Mouse (Mus musculus) cerebellum, postnatal 25 days (tissue): ENCODE measurements around the gene Gm13287.
"Not testable (repeated sequence)": the region's sequence is repeated elsewhere in the genome, so short reads cannot be mapped to it uniquely, and the experiment has no call there.

Source experiments
- DNase-seq, 2 experiments: peaks; one replicate each; pipeline ENCODE4 v3.0.0; 2021; ENCODE audit warnings: mixed read lengths in 2 of 2

The Gm13287 gene

GRCm38 (mm10) chr4:88799365-88799764 lies 3.7 kb upstream of the Gm13287 start, which contains the start of gene Gm13285:
Gene Gm13285 (plus strand): TSS chr4:88799665.
- DNase-seq, result not testable (repeated sequence)

DNA sequence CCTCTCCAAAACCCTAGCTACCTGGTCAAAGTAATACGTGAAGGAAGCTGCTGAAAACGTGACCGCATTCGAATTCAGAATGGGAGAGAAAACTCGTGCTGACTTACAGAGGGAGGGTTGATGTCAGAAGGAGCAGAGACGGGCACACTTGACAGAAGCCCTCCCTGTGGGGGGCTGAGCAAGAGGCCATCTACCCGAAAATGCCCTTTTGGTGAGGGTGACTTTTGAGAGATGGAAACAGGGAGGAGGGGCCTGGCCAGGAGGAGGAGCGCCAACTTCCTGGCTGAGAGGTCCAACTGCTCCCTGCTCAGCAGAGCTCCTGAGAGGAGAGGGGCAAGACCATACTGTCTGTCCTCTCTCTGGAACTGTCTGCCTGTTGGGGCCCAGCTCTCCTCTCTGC lies 2.2 kb downstream of the Gm13287 start, which contains the start of gene Gm13288:
TSS of gene Gm13288 (plus strand) at position 301 of the 400 bp plus-strand sequence.
- not testable (repeated sequence) for DNase-seq

DNA sequence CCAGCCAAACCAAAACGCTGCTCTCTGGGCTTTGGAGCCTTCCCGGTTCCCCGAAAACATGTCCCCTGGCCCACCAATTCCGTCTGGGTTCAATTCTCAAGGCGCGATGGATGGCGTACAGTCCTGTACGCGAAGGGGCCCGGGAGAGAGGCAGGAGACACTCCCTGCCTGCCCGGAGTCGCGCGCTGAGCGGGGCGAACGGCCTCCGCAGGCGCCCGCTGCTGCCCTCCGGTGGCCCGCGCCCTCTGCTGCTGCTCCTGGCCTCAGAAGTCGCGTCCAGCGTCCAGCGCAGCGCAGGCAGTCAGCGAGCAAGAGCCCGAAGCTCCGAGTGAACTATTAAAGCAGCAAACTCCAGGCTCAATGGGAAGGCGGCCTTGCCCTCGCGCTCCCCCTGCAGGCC lies 2.7 kb downstream of the Gm13287 start:
- DNase-seq, result peak; percentile 13 to 35

- DNase-seq, result no peak
These were observed 12.9 kb downstream of the Gm13287 start, which contains the start of gene Ifna7 for GRCm38 (mm10) chr4:88815928-88816327. Gene Ifna7 (plus strand): TSS chr4:88816228.

DNA sequence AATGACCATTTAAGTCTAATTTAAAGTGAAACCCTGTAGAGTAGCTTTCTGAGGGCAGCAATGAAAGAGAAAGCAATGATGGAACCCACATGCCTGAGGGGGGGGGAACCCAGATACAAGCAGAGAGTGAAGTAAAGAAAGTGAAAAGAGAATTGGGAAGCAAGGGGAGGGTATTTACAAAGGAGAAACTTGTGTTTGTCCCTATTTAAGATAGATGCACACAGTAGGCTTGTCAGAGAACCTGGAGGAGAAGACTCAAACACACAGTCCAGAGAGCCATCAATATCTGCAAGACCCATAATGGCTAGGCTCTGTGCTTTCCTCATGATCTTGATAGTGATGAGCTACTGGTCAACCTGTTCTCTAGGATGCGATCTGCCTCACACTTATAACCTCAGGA lies 16.6 kb downstream of the Gm13287 start, which contains the start of gene Ifna11:
TSS of gene Ifna11 (plus strand) at position 301 of the 400 bp plus-strand sequence.
- no peak for DNase-seq

GRCm38 (mm10) chr4:88822995-88823394 lies 19.9 kb downstream of the Gm13287 start:
- DNase-seq, result peak in 1 of 2 experiments; percentile 17

DNA sequence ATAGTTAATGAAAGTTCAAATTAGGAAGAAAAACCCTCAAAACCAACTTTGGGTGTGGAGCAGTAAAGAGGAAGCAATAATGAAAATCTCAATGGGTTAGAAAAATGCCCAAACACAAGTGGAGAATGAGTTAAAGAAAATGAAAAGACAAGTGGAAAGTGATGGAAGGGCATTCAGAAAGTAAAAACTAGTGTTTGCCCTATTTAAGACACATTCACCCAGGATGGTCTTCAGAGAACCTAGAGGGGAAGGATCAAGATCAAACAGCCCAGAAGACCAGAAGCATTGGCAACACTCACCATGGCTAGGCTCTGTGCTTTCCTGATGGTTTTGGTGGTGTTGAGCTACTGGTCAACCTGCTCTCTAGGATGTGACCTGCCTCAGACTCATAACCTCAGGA lies 24.1 kb downstream of the Gm13287 start, which contains the start of gene Ifna6:
TSS of gene Ifna6 (plus strand) at position 301 of the 400 bp plus-strand sequence.
- not testable (repeated sequence) for DNase-seq

DNA sequence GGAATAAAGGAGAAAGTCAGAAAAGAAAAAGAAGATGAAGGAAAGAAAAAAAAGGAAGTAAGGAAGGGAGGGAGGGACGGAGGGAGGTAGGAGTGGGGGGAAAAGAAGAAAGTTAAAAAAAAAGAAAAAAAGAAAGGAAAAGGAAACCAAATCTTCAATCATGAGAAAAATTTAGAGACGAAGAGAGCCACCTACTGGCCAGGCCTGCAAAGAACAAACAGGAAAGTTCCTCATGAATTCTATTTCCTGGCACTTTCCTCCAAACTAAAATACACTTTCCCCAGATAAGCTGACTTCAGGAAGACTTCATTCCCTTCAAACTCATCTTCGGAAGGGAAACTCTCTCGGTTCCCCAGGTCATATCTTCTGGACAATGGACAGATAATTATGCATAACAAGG lies 27.5 kb downstream of the Gm13287 start:
- peak in 1 of 2 experiments; percentile 33 for DNase-seq

DNA sequence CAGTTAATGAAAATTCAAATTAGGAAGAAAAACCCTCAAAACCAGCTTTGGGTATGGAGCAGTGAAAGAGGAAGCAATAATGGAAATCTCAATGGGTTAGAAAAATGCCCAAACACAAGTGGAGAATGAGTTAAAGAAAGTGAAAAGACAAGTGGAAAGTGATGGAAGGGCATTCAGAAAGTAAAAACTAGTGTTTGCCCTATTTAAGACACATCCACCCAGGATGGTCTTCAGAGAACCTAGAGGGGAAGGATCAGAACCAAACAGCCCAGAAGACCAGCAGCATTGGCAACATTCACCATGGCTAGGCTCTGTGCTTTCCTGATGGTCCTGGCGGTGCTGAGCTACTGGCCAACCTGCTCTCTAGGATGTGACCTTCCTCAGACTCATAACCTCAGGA lies 32.2 kb downstream of the Gm13287 start, which contains the start of gene Ifna5:
TSS of gene Ifna5 (plus strand) at position 301 of the 400 bp plus-strand sequence.
- not testable (repeated sequence) for DNase-seq

DNA sequence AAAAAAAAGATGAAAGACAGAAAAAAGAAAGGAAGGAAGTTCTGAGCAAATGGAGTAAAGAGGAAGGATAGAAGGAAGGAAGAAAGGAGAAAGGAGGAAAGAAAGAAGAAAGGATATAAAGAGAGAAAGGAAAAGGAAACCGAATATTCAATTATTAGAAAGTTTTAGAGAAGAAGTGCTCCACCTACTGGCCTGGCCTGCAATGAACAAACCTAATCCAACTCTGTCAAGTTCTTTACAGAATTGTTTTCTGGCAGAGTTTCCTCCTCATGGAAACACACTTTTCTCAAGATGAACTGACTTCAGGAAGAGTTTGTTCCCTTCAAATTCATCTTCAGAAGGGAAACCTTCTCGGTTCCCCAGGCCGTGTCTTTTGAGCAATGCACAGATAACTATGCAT lies 35.8 kb downstream of the Gm13287 start:
- DNase-seq, result peak in 1 of 2 experiments; percentile 5

GRCm38 (mm10) chr4:88840058-88840457 lies 37.0 kb downstream of the Gm13287 start:
- DNase-seq, result no peak

- DNase-seq, result no peak
These were observed 38.4 kb downstream of the Gm13287 start, which contains the start of gene Ifna4 for GRCm38 (mm10) chr4:88841438-88841911. Gene Ifna4 (plus strand): TSS chr4:88841861.

DNA sequence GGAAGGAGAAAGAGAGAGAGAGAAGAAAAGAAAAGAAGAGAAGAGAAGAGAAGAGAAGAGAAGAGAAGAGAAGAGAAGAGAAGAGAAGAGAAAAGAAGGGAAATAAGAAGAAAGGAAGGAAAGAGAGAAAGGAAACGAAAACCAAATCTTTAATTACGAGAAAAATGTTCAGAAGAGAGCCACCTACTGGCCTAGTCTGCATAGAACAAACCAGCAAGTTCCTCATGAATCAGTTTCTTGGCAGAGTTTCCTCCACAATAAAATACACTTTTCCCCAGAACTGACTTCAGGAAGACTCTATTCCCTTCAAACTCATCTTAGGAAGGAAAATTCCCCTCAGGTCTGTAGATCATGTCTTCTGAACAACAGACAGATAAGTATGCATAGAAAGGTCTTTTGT lies 42.3 kb downstream of the Gm13287 start:
- DNase-seq, result no peak

DNA sequence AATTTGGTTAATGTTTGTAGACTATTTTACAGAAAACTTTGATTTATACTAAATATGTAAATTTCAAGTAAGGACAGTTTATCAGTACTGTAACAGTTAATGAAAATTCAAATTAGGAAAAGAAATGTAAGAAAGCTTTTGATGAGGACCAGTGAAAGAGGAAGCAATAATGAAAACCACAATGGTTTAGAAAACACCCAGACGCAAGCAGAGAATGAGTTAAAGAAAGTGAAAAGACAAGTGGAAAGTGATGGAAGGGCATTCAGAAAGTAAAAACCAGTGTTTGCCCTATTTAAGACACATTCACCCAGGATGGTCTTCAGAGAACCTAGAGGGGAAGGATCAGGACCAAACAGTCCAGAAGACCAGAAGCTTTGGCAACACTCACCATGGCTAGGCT lies 46.6 kb downstream of the Gm13287 start, which contains the start of gene Ifna1:
TSS of gene Ifna1 (plus strand) at position 390 of the 400 bp plus-strand sequence.
- no peak for DNase-seq

DNA sequence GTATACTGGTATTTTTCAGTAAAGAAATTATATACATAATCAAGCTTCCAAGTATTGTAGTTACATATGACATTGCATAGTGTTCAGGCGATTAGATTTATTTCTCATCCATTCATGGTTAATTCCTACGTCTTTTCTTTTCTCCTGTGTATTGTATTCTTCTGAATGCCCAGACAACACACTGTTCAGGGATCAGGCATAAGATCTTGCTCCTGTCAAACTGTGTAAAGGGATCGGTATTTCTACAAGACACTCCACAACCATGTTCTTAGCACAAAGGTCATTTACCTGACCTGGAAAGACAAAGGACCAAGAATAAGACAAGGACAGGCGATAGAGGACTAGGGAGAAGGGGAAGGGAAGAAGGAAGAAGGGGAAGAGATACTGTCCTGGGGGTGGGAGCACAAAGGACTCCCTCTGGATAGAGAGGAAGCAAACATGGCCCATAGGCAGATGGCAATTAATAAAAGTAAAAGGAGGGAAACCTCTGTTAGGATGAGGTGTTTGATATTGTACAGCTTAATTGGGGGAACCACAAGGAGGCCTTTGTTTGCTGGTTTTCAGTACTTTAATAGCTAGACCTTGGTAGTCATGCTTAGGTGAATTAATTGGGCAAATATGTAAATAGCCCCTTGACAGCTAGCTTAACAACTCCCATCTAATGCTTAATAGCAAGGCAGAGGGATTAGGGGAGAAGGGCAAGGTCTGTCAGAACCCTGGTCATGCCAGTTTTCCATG lies 48.1 kb downstream of the Gm13287 start:
- no peak for DNase-seq
